Mouse (Mus musculus) urinary bladder, postnatal 25 days (tissue): ENCODE data around the gene Irak2.

Experiments
- DNase-seq: peaks from one replicate; pipeline ENCODE4 v3.0.0; 2022; ENCODE audit warnings: low spot score

The Irak2 gene

GRCm38 (mm10) chr6:113642605-113643004 lies 4.3 kb downstream of the Irak2 start:
- DNase-seq: no peak

DNA sequence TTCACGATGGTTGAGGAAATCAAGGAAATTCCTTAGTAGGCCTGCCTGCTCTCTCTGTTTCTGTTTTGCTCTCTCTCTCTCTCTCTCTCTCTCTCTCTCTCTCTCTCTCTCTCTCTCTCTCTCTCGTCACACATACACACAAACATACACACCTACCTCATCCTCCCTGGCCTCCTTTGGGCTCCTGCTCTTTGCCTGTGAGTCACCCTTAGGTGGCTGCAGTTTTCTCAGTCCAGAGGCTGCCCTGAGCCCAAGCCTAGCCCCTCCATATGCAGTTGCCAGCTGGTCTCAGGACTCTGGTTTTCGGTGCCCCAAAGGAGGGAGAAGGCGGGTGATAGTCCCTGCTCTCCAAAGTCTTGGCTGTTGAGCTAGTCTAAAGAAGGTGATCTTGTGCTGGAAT lies 4.8 kb downstream of the Irak2 start:
- DNase-seq: no peak

- DNase-seq: no peak
These were observed 5.7 kb downstream of the Irak2 start for GRCm38 (mm10) chr6:113643967-113644366.

GRCm38 (mm10) chr6:113644808-113645207 lies 6.5 kb downstream of the Irak2 start:
- no peak for DNase-seq

- DNase-seq: no peak
These were observed 11.3 kb downstream of the Irak2 start for GRCm38 (mm10) chr6:113649346-113650196.

DNA sequence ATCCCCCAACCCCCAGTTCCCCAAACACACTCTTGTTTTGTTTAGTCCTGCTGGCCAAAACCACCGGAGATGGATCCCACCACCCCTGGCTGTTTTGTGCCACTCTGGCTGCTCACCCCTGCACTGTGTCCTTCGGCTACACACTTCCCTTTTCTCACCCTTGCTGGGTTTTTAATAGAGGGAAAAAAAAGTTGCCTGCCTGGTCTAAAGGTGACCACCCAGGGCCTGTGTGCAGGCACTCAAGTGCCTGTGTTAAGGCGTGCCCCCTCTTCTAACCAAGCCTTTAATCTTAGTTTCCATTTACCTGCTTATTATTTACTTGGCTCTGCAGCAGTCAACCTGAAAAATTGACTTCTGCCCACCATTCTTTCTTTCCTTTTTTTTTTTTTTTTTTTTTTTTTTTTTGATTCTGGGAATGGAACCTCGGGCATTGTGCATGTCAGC lies 12.0 kb downstream of the Irak2 start:
- no peak for DNase-seq

DNA sequence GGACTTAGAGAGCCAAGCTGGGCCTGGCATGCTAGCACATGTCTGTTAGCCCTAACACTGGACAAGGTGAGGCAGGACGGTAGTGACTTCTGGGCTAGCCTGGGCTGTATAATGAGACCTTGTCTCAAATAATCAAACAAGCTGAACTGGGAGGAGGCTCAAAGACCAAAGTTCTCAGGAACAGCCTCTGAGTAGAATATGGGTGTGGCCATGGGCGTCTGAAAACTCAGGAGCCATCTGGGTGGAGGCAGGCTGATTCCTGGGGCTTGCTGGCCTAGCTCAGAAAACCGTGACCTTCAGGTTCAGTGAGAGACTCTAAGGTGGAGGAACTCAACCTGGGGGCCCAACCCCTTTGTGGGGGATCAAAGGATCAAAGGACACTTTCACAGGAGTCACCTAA lies 13.4 kb downstream of the Irak2 start:
- no peak for DNase-seq

DNA sequence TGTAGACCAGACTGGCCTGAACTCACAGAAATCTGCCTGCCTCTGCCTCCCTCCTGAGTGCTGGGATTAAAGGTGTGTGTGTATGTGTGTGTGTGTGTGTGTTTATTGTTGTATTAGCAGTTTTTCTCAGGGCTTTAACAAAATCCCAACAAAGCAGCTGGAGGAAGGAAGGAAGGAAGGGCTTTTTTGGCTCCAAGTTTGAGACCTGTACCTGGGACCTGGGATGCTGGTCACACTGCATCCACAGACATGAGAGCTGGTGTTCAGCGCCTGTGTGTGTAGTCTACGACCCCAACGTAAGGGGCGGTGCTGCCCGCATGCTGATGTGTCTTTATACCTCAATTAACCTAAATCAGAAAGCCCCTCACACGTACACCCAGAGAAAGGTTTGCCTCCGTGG lies 15.3 kb downstream of the Irak2 start:
- DNase-seq: no peak

DNA sequence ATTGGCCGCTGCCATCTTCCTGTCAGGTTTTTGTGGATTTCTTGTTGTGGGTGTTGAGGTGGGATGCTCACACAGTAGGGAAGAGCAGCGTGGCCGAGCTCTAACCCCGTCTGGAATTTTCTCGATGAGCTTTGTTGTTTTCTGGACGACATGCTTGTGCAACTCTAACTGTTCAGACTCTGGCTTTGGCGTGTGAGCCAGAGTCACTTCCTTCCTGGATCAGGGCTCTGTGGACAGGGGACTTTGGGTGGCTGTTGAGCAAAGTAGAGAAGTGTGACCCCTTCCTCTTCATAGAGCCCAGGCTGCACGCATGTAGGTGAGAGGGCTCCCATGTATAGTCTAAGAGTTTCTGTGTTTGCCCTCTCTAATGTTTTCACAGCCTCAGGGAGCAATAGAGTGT lies 15.8 kb downstream of the Irak2 start:
- no peak for DNase-seq

GRCm38 (mm10) chr6:113654753-113655397 lies 16.6 kb downstream of the Irak2 start:
- no peak for DNase-seq

GRCm38 (mm10) chr6:113655475-113655874 lies 17.2 kb downstream of the Irak2 start:
- no peak for DNase-seq

GRCm38 (mm10) chr6:113656847-113657246 lies 18.6 kb downstream of the Irak2 start:
- no peak for DNase-seq

DNA sequence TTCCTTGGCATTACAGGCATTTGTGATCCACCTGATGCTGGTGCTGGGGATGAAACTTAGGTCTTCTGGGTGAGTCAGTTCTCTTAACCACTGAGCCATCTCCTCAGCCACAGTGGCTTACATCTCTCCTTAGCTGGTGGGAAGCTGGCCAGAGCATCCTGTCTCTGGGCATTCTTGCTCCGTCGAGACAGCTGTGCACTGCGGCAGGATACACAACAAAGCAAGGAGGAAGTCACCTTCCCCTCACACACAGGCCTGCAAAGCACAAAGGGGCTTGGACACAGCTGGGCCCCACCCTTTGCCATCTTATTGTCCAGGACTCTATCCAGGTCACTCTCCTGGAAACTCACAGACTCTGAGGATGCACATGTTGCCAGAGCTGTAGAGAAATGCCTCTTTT lies 20.0 kb downstream of the Irak2 start:
- no peak for DNase-seq

- DNase-seq: no peak
These were observed 21.6 kb downstream of the Irak2 start for GRCm38 (mm10) chr6:113659648-113660491.

GRCm38 (mm10) chr6:113660492-113661352 lies 22.5 kb downstream of the Irak2 start:
- no peak for DNase-seq

- no peak for DNase-seq
These were observed 23.3 kb downstream of the Irak2 start for GRCm38 (mm10) chr6:113661353-113662241.

DNA sequence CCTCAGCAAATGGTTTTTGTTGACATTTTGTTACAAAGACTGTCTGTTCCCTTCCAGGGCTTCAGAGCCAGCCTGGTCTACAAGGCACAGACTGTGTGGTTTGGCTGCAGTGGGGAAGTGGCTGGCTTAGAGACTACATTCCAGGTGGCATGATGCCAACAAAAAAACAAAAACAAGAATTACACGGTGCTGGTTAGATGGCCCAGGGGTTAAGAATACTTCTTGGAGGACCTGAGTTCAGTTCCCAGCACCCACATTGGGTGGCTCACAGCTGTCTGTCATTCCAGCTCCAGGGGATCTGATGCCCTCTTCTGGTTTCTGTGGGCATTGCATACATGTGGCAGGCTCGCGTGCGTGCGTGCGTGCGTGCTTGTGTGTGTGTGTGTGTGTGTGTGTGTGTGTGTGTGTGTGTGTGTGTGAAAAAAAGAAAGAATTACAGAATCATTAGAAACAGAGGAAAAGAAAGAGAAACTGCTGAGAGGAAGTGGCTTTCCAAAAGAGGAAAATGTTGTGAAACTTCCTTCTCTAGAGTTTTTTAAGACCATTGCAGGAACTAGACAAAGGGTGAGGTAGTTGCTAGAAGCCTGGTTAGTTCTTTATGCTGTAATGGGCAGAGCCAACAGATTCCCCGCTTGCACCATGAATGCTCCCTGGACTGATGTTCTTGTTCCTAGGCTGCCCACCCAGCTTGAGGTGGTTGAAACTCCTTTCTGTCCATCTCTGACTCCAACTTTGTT lies 24.9 kb downstream of the Irak2 start:
- no peak for DNase-seq

GRCm38 (mm10) chr6:113664305-113664704 lies 26.0 kb downstream of the Irak2 start:
- DNase-seq: no peak

- no peak for DNase-seq
These were observed 29.4 kb downstream of the Irak2 start for GRCm38 (mm10) chr6:113667611-113668122.
